Mouse (Mus musculus) megakaryocyte, embryonic 14.5 days (primary cell): ENCODE results near the gene Xpo1.

ENCODE experiments used
- FLI1 ChIP-seq: IDR thresholded peaks from 2 replicates; pipeline ENCODE4 v1.6.1; 2012; ENCODE audit warnings: low read length, inconsistent platforms, mixed read lengths
- GATA1 ChIP-seq: IDR thresholded peaks from 3 replicates; pipeline ENCODE4 v1.6.1; 2012; ENCODE audit warnings: mixed read lengths, low read length, inconsistent platforms, borderline replicate concordance

DNA sequence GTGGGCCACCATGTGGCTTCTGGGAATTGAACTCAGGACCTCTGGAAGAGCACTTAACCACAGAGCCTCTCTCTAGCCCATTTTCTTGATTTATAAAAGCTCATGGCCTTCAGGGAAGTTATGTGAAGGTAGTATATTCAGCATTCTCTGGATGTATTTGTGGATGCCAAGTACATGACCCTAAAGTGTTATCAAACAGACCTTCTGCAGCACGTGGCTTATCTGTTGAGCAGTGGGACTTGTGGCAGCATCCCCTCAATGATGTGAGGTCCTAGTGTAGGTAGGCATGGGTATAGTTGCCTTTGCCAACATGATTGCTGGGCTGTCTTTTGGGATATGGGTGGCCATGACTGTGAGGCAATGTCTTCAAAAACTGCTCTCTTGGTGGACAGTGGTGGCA is 57.7 kb downstream of the Xpo1 start:
- TF ChIP-seq GATA1 = no peak
- no peak for TF ChIP-seq FLI1
